Mouse (Mus musculus): ENCODE measurements at regions not wholly inside any gene's neighbourhood (a gene's known extent, or its start where the extent isn't known, plus 50 kb on each side); places are given as distances from the start of the nearest gene placed in this dataset.
"Not testable (repeated sequence)": the region's sequence is repeated elsewhere in the genome, so short reads cannot be mapped to it uniquely, and the experiment has no call there.

- no peak overlapping the region for H3K4me2 ChIP-seq
- H3K9me3 ChIP-seq (replicated peaks) = no peaks in the 10 kb centered on the region
- H3K4me1 ChIP-seq (replicated peaks) = no peaks in the 10 kb centered on the region
- H3K27me3 ChIP-seq = no peaks in the 10 kb centered on the region
- 75% methylated on average over 2 of the region's 2 CpGs for WGBS
- no peaks in the 10 kb centered on the region for H3K36me3 ChIP-seq
- H3K27ac ChIP-seq = no peak overlapping the region
- no peak for ATAC-seq (replicated peaks; ENCODE audit: insufficient number of reproducible peaks, insufficient read depth, low FRiP score, low read depth)
- H3K4me3 ChIP-seq = no peak overlapping the region
- H3K9ac ChIP-seq = no peak overlapping the region
These were observed 149.3 kb upstream of the Kctd3 start for GRCm38 (mm10) chr1:189156906-189157305.

- Histone ChIP-seq H3K4me3 (no peak overlapping the region), H3K4me1 (replicated peaks) (no peaks in the 10 kb centered on the region), H3K4me2 (no peak overlapping the region), H3K9me3 (replicated peaks) (no peaks in the 10 kb centered on the region), H3K9ac (no peak overlapping the region), H3K36me3 (no peaks in the 10 kb centered on the region), H3K27me3 (no peaks in the 10 kb centered on the region), H3K27ac (no peak overlapping the region)
- no peak for ATAC-seq (replicated peaks; ENCODE audit: insufficient number of reproducible peaks, insufficient read depth, low FRiP score, low read depth)
- WGBS = 81% methylated on average over 2 of the region's 2 CpGs
These were observed 146.7 kb upstream of the Kctd3 start for GRCm38 (mm10) chr1:189154376-189154775.

DNA sequence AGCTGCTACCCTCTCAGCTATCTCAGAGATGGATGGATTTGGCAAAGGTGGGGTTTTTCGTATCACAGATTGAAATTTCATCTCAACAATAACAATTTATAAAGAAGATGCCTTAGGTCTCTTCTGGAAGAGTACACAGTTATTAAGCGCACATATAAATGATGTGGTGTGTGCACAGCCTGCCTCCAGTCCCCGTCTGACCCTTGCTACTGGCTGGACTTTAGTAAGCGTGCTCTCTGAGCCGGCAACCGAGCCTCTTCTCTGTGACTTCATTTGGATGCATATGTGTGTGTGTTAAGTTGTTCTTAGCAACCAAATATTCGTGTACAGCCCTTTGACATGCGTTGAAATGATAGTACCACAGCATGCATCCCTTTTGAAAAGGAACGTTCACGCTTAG is 145.5 kb upstream of the Kctd3 start:
- no peak for ATAC-seq (replicated peaks; ENCODE audit: insufficient number of reproducible peaks, insufficient read depth, low FRiP score, low read depth)
- H3K27me3 ChIP-seq = no peaks in the 10 kb centered on the region
- no peak overlapping the region for H3K9ac ChIP-seq
- no peaks in the 10 kb centered on the region for H3K4me1 ChIP-seq (replicated peaks)
- no peaks in the 10 kb centered on the region for H3K9me3 ChIP-seq (replicated peaks)
- no peak overlapping the region for H3K27ac ChIP-seq
- no peak overlapping the region for H3K4me2 ChIP-seq
- H3K36me3 ChIP-seq = no peaks in the 10 kb centered on the region
- 87% methylated on average over 10 of the region's 10 CpGs for WGBS
- no peak overlapping the region for H3K4me3 ChIP-seq

GRCm38 (mm10) chr1:189142982-189143451 is 135.4 kb upstream of the Kctd3 start:
- Histone ChIP-seq H3K9me3 (replicated peaks) (no peaks in the 10 kb centered on the region), H3K4me3 (no peak overlapping the region), H3K36me3 (no peaks in the 10 kb centered on the region), H3K4me1 (replicated peaks) (no peaks in the 10 kb centered on the region), H3K27me3 (no peaks in the 10 kb centered on the region), H3K27ac (no peak overlapping the region), H3K4me2 (no peak overlapping the region), H3K9ac (no peak overlapping the region)
- 77% methylated on average over 9 of the region's 9 CpGs for WGBS
- no peak for ATAC-seq (replicated peaks; ENCODE audit: insufficient number of reproducible peaks, insufficient read depth, low FRiP score, low read depth)

GRCm38 (mm10) chr1:189142551-189142950 is 134.9 kb upstream of the Kctd3 start:
- H3K9ac ChIP-seq = no peak overlapping the region
- ATAC-seq (replicated peaks; ENCODE audit: insufficient number of reproducible peaks, insufficient read depth, low FRiP score, low read depth) = no peak
- no peak overlapping the region for H3K4me2 ChIP-seq
- no peaks in the 10 kb centered on the region for H3K27me3 ChIP-seq
- WGBS = 69% methylated on average over 7 of the region's 7 CpGs
- H3K9me3 ChIP-seq (replicated peaks) = no peaks in the 10 kb centered on the region
- no peaks in the 10 kb centered on the region for H3K36me3 ChIP-seq
- no peak overlapping the region for H3K27ac ChIP-seq
- H3K4me3 ChIP-seq = no peak overlapping the region
- no peaks in the 10 kb centered on the region for H3K4me1 ChIP-seq (replicated peaks)

DNA sequence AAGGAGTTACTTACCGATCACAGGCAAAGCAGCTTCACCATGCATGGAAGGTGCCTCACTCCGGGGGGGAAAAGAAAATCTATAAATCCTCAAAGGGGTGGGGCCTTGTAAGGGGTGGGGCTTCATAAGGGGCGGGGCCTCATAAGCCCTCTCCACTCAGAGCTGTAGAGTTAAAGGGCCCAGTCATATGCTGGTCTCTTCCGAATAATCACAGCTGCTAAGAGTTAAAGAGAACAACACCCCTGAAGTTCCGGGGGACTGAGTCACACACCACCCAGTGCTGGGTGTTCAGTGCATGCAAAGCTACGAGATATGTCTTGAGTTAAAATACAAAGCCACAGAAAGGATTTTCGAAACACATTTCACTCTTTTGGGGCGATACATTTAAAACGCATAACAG is 134.1 kb upstream of the Kctd3 start:
- Histone ChIP-seq H3K4me2 (no peak overlapping the region), H3K4me1 (replicated peaks) (no peaks in the 10 kb centered on the region), H3K27me3 (no peaks in the 10 kb centered on the region), H3K27ac (no peak overlapping the region), H3K4me3 (no peak overlapping the region), H3K9ac (no peak overlapping the region), H3K36me3 (no peaks in the 10 kb centered on the region), H3K9me3 (replicated peaks) (no peaks in the 10 kb centered on the region)
- no peak for ATAC-seq (replicated peaks; ENCODE audit: insufficient number of reproducible peaks, insufficient read depth, low FRiP score, low read depth)
- WGBS = 88% methylated on average over 9 of the region's 9 CpGs

GRCm38 (mm10) chr1:189136731-189137385 is 129.2 kb upstream of the Kctd3 start:
- Histone ChIP-seq H3K4me2 (no peak overlapping the region), H3K9me3 (replicated peaks) (no peaks in the 10 kb centered on the region), H3K27me3 (no peaks in the 10 kb centered on the region), H3K36me3 (no peaks in the 10 kb centered on the region), H3K4me3 (no peak overlapping the region), H3K4me1 (replicated peaks) (no peaks in the 10 kb centered on the region), H3K27ac (no peak overlapping the region), H3K9ac (no peak overlapping the region)
- 72% methylated on average over 7 of the region's 7 CpGs for WGBS
- ATAC-seq (replicated peaks; ENCODE audit: insufficient number of reproducible peaks, insufficient read depth, low FRiP score, low read depth) = no peak

GRCm38 (mm10) chr1:189135826-189136225 is 128.2 kb upstream of the Kctd3 start:
- H3K27me3 ChIP-seq = no peaks in the 10 kb centered on the region
- no peaks in the 10 kb centered on the region for H3K9me3 ChIP-seq (replicated peaks)
- no peak overlapping the region for H3K4me3 ChIP-seq
- ATAC-seq (replicated peaks; ENCODE audit: insufficient number of reproducible peaks, insufficient read depth, low FRiP score, low read depth) = no peak
- H3K9ac ChIP-seq = no peak overlapping the region
- no peaks in the 10 kb centered on the region for H3K4me1 ChIP-seq (replicated peaks)
- WGBS = 72% methylated on average over 4 of the region's 4 CpGs
- H3K36me3 ChIP-seq = no peaks in the 10 kb centered on the region
- H3K27ac ChIP-seq = no peak overlapping the region
- H3K4me2 ChIP-seq = no peak overlapping the region

- Histone ChIP-seq H3K9me3 (replicated peaks) (no peaks in the 10 kb centered on the region), H3K36me3 (no peaks in the 10 kb centered on the region), H3K4me1 (replicated peaks) (no peaks in the 10 kb centered on the region), H3K4me2 (no peak overlapping the region), H3K27ac (no peak overlapping the region), H3K9ac (no peak overlapping the region), H3K4me3 (no peak overlapping the region), H3K27me3 (no peaks in the 10 kb centered on the region)
- 89% methylated on average over 2 of the region's 2 CpGs for WGBS
- no peak for ATAC-seq (replicated peaks; ENCODE audit: insufficient number of reproducible peaks, insufficient read depth, low FRiP score, low read depth)
These were observed 121.1 kb upstream of the Kctd3 start for GRCm38 (mm10) chr1:189128706-189129105.

DNA sequence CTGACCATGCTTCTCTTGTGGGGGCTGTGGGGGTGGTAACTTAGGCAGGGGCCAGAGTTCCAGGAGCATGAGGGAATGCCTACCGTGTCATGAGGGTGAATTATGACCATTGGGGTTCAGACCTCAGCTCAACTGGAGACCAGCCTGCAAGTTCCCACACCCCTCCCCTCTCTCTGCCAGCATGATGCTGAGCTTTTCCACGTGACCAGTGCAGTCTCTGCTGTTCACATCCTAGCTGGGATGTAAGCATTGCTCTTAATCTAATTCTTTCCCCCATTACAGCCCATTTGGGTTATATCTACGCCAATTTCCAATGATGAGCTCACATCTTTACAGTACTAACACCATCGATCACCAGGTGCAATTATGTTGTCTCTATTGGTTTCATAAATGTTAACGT is 120.6 kb upstream of the Kctd3 start:
- not testable (repeated sequence) for H3K4me2 ChIP-seq; ATAC-seq (replicated peaks; ENCODE audit: insufficient number of reproducible peaks, insufficient read depth, low FRiP score, low read depth); H3K9ac ChIP-seq; H3K27ac ChIP-seq; H3K9me3 ChIP-seq (replicated peaks); H3K27me3 ChIP-seq; H3K4me1 ChIP-seq (replicated peaks); H3K36me3 ChIP-seq; H3K4me3 ChIP-seq
- WGBS = 70% methylated on average over 5 of the region's 5 CpGs

DNA sequence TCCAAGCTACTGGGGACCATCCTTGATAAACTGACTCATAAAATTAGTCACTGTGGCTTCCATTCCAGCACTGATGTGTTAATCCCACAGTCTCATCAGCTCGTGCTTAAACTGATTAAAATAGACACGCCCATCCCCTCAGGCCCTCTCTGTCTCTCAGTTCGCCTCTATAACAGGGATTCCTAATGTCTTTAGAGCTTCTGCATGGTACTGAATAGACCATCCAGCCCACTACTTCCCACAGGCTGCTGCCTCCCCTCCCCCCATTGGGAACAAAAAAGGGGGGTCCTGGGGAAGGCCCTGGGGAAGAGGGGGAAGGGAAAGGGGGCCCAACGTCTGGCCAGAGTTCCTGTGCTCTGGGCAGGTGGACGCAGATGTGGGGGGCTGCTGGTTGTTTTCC is 119.7 kb upstream of the Kctd3 start:
- Histone ChIP-seq H3K9me3 (replicated peaks) (no peaks in the 10 kb centered on the region), H3K4me1 (replicated peaks) (no peaks in the 10 kb centered on the region), H3K27me3 (no peaks in the 10 kb centered on the region), H3K4me3 (no peak overlapping the region), H3K9ac (no peak overlapping the region), H3K27ac (no peak overlapping the region), H3K4me2 (no peak overlapping the region), H3K36me3 (no peaks in the 10 kb centered on the region)
- WGBS = 57% methylated on average over 5 of the region's 5 CpGs
- ATAC-seq (replicated peaks; ENCODE audit: insufficient number of reproducible peaks, insufficient read depth, low FRiP score, low read depth) = no peak

GRCm38 (mm10) chr1:189119941-189120735 is 112.5 kb upstream of the Kctd3 start:
- WGBS = 77% methylated on average over 6 of the region's 6 CpGs
- ATAC-seq (replicated peaks; ENCODE audit: insufficient number of reproducible peaks, insufficient read depth, low FRiP score, low read depth) = no peak
- Histone ChIP-seq H3K4me3 (no peak overlapping the region), H3K4me2 (no peak overlapping the region), H3K27me3 (no peaks in the 10 kb centered on the region), H3K36me3 (no peaks in the 10 kb centered on the region), H3K9ac (no peak overlapping the region), H3K4me1 (replicated peaks) (no peaks in the 10 kb centered on the region), H3K9me3 (replicated peaks) (no peaks in the 10 kb centered on the region), H3K27ac (no peak overlapping the region)

Measured in heart, embryonic 15.5 days (tissue).